Mouse (Mus musculus) liver, postnatal 0 days (tissue): ENCODE measurements around the gene Pcnx. TPM values are rescaled to one million over a fixed set of nuclear protein-coding genes. Genes with fewer than 3 reads are reported as not detected.

Experiments used
- ATAC-seq: fragments of 200-750 bp; cut with Nextera tagmentation; 2 replicates; pipeline ENCODE4 v1.8.0; 2017; ENCODE audit warnings: mild to moderate bottlenecking, moderate library complexity
- DNase-seq: peaks from one replicate; pipeline ENCODE4 v3.0.0-alpha.2; 2016
- H3K27ac ChIP-seq: fragments of 300-500 bp; sonication (generic); 2 replicates; pipeline ENCODE4 v1.5.1; 2014; ENCODE audit warnings: antibody characterized with exemption, moderate library complexity, mild to moderate bottlenecking, low read depth
- H3K27me3 ChIP-seq: fragments of 300-500 bp; sonication (generic); 2 replicates; pipeline ENCODE4 v1.6.1; 2014; ENCODE audit warnings: low read length, control low read depth, mixed read lengths; ENCODE audit not compliant: insufficient read depth
- H3K36me3 ChIP-seq: fragments of 300-500 bp; sonication (generic); replicated peaks from 2 replicates; pipeline ENCODE4 v1.6.1; 2014; ENCODE audit warnings: mild to moderate bottlenecking, control low read depth, low read length, moderate library complexity, mixed read lengths; ENCODE audit not compliant: insufficient read depth
- H3K4me1 ChIP-seq: fragments of 300-500 bp; sonication (generic); 2 replicates; pipeline ENCODE4 v1.6.1; 2014; ENCODE audit warnings: antibody characterized with exemption, mild to moderate bottlenecking, control low read depth; ENCODE audit not compliant: insufficient read depth
- H3K4me2 ChIP-seq: fragments of 300-500 bp; sonication (generic); 2 replicates; pipeline ENCODE4 v1.6.1; 2014; ENCODE audit warnings: low read depth, mild to moderate bottlenecking, low read length, moderate library complexity, mixed read lengths
- H3K4me3 ChIP-seq: fragments of 300-500 bp; sonication (generic); 2 replicates; pipeline ENCODE4 v1.5.1; 2014; ENCODE audit warnings: low read depth, low read length
- H3K9ac ChIP-seq: fragments of 300-500 bp; sonication (generic); replicated peaks from 2 replicates; pipeline ENCODE4 v1.6.1; 2014; ENCODE audit warnings: mild to moderate bottlenecking, moderate library complexity
- H3K9me3 ChIP-seq: fragments of 300-500 bp; sonication (generic); 2 replicates; pipeline ENCODE4 v1.6.1; 2016; ENCODE audit warnings: mild to moderate bottlenecking, control low read depth, low read length, mixed read lengths
- CTCF ChIP-seq: sonication (generic); IDR thresholded peaks from 2 replicates; pipeline ENCODE4 v1.5.1; 2016; ENCODE audit warnings: antibody characterized with exemption, low read depth
- EP300 ChIP-seq: IDR thresholded peaks from 2 replicates; pipeline ENCODE4 v1.6.1; 2016; ENCODE audit warnings: antibody characterized with exemption, low read depth, mild to moderate bottlenecking
- WGBS: fragments of 180-500 bp; shearing (Covaris S2); extraction: QIAGEN DNeasy Blood & Tissue Kit; methylation state at CpG from one replicate; pipeline ENCODE4 v1.1.7; 2014; ENCODE audit not compliant: insufficient replicate concordance; 5-methylcytosine and 5-hydroxymethylcytosine counted together
- polyA plus RNA-seq: library from polyadenylated mRNA; unstranded; fragments of >200 nt; fragmentation: Nextera tagmentation; extraction: Ambion mirVana; gene quantifications from 2 replicates; pipeline ENCODE4 v1.2.1, GENCODE M21; 2015

The Pcnx gene
- polyA plus RNA-seq, 1 experiment from 2014 or later, result 2.4 TPM

DNA sequence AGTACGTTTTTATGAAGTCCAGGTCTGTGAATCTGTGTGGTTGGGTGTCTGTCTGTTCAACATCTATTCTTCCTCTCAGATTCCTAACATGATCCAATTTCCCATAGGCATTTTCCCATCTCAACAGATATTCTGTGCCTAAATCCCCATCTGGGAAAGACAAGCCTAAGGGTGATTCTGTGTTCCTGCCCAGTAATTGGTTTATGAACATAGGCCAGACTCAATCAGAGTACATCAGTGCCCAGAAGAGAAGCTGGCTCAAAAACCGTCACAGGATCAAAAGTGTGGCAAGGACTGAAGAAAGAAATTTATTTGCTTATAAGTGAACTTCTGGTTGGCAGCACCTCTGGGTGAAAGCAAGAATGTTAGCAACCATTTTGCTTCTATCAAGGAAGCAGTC is 7.3 kb upstream of the Pcnx start:
- ATAC-seq (no peak), DNase-seq (no peak)
- H3K27ac ChIP-seq, result no peak overlapping the region
- 81% methylated on average over 2 of the region's 2 CpGs for WGBS
- H3K4me3 ChIP-seq, result no peak overlapping the region
- H3K36me3 ChIP-seq, result no peaks in the 10 kb centered on the region
- H3K9ac ChIP-seq, result no peak overlapping the region
- H3K27me3 ChIP-seq, result no peaks in the 10 kb centered on the region
- TF ChIP-seq EP300, result no peak
- TF ChIP-seq CTCF, result no peak
- peaks cover 7% of the 10 kb centered on the region for H3K4me1 ChIP-seq
- H3K4me2 ChIP-seq, result no peak overlapping the region
- no peaks in the 10 kb centered on the region for H3K9me3 ChIP-seq

DNA sequence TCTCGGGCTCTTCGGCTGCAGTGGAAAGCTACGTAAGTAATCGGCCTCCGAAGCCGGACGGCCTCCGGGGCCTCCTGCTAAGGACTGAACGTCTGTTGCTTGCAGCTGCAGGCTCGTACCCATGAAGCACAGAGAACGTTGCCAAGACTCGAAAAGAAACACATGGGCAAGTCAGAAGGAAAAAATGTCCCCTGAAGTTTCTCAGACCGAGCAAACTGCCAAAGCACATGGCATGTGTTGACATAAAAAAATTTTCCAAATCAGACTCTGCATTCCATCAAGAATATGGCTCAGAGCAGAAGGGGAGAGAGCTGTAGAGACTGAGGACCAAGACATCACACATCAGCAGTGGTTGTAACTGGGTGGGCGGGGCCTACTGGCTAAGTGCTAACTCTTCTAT is 6.8 kb upstream of the Pcnx start:
- Histone ChIP-seq H3K9ac (no peak overlapping the region), H3K4me3 (no peak overlapping the region), H3K4me2 (no peak overlapping the region), H3K4me1 (peaks cover 7% of the 10 kb centered on the region), H3K36me3 (no peaks in the 10 kb centered on the region), H3K27me3 (no peaks in the 10 kb centered on the region), H3K27ac (no peak overlapping the region), H3K9me3 (no peaks in the 10 kb centered on the region)
- ATAC-seq (no peak), DNase-seq (no peak)
- TF ChIP-seq EP300 (no peak), CTCF (no peak)
- 84% methylated on average over 14 of the region's 14 CpGs for WGBS

DNA sequence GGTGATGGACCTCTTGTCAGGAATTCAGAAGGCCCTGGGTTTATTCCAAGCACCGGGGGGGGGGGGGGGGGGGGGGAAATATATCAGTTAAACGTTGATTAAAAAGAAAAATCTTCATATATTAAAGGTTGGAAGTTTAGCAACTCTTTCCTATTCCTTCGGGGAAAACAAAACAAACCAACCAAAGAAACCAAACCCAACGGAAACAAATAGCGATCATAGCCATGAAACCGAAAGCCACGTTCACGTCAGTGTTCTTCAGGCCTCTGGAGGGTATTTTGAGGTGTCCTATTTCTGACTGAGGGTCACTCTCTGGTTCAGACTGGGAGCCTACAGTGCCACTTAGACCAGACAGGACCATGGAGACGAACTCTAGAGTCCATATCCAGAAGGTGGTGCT is 6.3 kb upstream of the Pcnx start:
- WGBS, result 80% methylated on average over 9 of the region's 9 CpGs
- TF ChIP-seq EP300 (no peak), CTCF (no peak)
- Histone ChIP-seq H3K9me3 (no peaks in the 10 kb centered on the region), H3K4me2 (no peak overlapping the region), H3K27ac (no peak overlapping the region), H3K36me3 (no peaks in the 10 kb centered on the region), H3K4me3 (no peak overlapping the region), H3K27me3 (no peaks in the 10 kb centered on the region), H3K4me1 (peaks cover 7% of the 10 kb centered on the region), H3K9ac (no peak overlapping the region)
- ATAC-seq (no peak), DNase-seq (no peak)

DNA sequence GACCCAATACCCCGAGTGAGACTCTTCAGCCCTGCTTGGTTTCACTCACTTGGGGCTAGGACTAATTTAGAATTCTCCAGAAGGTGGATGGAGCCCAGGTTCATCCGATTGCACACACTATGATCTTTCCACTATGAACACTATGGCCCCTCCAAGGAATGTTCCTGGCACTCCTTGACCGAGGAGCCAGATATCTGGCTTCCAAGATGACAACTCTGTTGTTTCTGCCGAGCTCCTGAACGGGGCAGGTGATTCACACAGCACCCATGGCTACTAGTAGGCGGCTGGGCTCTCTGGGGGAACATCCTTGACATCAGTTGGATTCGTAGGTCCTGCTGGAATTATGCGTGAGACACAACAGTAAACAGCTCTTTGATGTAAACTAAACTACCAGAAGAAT is 4.8 kb upstream of the Pcnx start:
- no peaks in the 10 kb centered on the region for H3K27me3 ChIP-seq
- H3K27ac ChIP-seq, result no peak overlapping the region
- no peak overlapping the region for H3K4me3 ChIP-seq
- H3K36me3 ChIP-seq, result no peaks in the 10 kb centered on the region
- ATAC-seq, result no peak
- TF ChIP-seq EP300, result no peak
- no peak for TF ChIP-seq CTCF
- no peaks in the 10 kb centered on the region for H3K9me3 ChIP-seq
- no peak for DNase-seq
- H3K4me1 ChIP-seq, result peaks cover 7% of the 10 kb centered on the region
- H3K9ac ChIP-seq, result no peak overlapping the region
- no peak overlapping the region for H3K4me2 ChIP-seq
- 68% methylated on average over 8 of the region's 8 CpGs for whole genome bisulfite sequencing

DNA sequence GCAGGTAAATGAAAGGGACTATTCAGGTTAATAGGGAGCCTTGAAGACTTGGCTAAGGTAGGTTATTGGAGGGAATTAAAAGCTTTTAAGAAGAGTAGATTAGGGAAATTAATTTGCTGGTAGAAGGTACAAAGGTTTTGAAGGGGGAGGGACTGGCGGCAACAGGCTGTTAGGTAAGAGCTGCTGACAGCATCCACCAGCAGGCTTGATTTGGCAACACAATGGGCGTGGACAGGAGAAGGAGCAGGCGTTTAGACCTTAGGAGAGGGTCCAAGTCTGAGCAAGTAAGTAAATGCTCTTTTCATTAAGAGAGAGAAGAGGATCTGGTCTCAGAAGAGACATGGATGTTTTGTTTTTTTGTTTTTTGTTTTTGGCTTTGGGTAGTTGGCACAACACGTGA is 3.1 kb upstream of the Pcnx start:
- Histone ChIP-seq H3K4me1 (peaks cover 12% of the 10 kb centered on the region), H3K4me3 (no peak overlapping the region), H3K36me3 (no peaks in the 10 kb centered on the region), H3K4me2 (no peak overlapping the region), H3K9ac (0 out of 2 replicates have a peak overlapping the region, but pooled peaks have one; percentile 5), H3K9me3 (no peaks in the 10 kb centered on the region), H3K27me3 (peaks cover 4% of the 10 kb centered on the region; the same call in 1 of the 2 replicates), H3K27ac (no peak overlapping the region)
- ATAC-seq, result peak; percentile 49
- WGBS, result 46% methylated on average over 4 of the region's 4 CpGs
- TF ChIP-seq CTCF (no peak), EP300 (no peak)
- DNase-seq, result peak; percentile 71

DNA sequence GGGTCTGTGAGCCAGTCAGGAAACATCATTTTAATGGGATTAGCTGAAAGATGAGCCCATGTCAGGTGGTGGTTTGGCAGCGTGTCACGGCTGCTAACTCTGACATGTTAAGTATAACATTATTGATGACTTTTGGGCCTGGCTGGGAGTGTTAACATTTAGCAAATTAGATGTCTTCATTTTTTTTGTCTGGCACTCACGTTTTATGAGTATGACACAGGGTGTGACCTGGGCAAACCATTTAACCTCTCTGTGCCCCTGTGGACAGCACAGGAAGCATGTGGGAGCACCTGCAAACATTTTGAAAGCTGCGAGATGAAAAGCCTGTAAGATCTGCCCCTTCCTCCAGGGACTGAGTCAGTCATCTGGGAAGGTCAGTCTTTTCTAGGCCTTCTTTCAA is 2.6 kb upstream of the Pcnx start:
- H3K27me3 ChIP-seq, result peaks cover 7% of the 10 kb centered on the region; the same call in 1 of the 2 replicates
- no peaks in the 10 kb centered on the region for H3K9me3 ChIP-seq
- no peak overlapping the region for H3K9ac ChIP-seq
- no peak overlapping the region for H3K4me2 ChIP-seq
- ATAC-seq (no peak), DNase-seq (no peak)
- peaks cover 18% of the 10 kb centered on the region for H3K4me1 ChIP-seq
- TF ChIP-seq CTCF, result no peak
- no peak for TF ChIP-seq EP300
- H3K36me3 ChIP-seq, result no peaks in the 10 kb centered on the region
- no peak overlapping the region for H3K4me3 ChIP-seq
- H3K27ac ChIP-seq, result no peak overlapping the region
- WGBS, result 69% methylated on average over 4 of the region's 4 CpGs
